Mouse (Mus musculus) hindbrain, postnatal 0 days (tissue): ENCODE measurements around the gene Slc12a9. TPM values are rescaled to one million over a fixed set of nuclear protein-coding genes. Genes with fewer than 3 reads are reported as not detected.
A peak's percentile ranks its signal among the peaks of the same experiment; 100 is the strongest.

Source experiments
- ATAC-seq: fragments of 200-750 bp; cut with Nextera tagmentation; 2 replicates; pipeline ENCODE4 v1.8.0; 2017; ENCODE audit warnings: mild to moderate bottlenecking, moderate TSS enrichment, moderate library complexity
- DNase-seq: peaks from one replicate; pipeline ENCODE4 v3.0.0-alpha.2; 2015; ENCODE audit warnings: low spot score
- H3K27ac ChIP-seq: fragments of 300-500 bp; sonication (generic); 2 replicates; pipeline ENCODE4 v1.5.1; 2014; ENCODE audit warnings: mild to moderate bottlenecking
- H3K27me3 ChIP-seq: fragments of 300-500 bp; sonication (generic); 2 replicates; pipeline ENCODE4 v1.6.1; 2014; ENCODE audit warnings: low read length, mixed read lengths; ENCODE audit not compliant: insufficient read depth
- H3K36me3 ChIP-seq: fragments of 300-500 bp; sonication (generic); 2 replicates; pipeline ENCODE4 v1.6.1; 2014; ENCODE audit warnings: low read length, mixed read lengths; ENCODE audit not compliant: insufficient read depth
- H3K4me1 ChIP-seq: fragments of 300-500 bp; sonication (generic); 2 replicates; pipeline ENCODE4 v1.6.1; 2014; ENCODE audit warnings: antibody characterized with exemption, low read length, mixed read lengths; ENCODE audit not compliant: insufficient read depth
- H3K4me2 ChIP-seq: fragments of 300-500 bp; sonication (generic); 2 replicates; pipeline ENCODE4 v1.6.1; 2014; ENCODE audit warnings: low read depth, mild to moderate bottlenecking, low read length, moderate library complexity, mixed read lengths
- H3K4me3 ChIP-seq: fragments of 300-500 bp; sonication (generic); 2 replicates; pipeline ENCODE4 v1.5.1; 2014; ENCODE audit warnings: low read length
- H3K9ac ChIP-seq: fragments of 300-500 bp; sonication (generic); replicated peaks from 2 replicates; pipeline ENCODE4 v1.6.1; 2014; ENCODE audit warnings: mild to moderate bottlenecking, low read length, moderate library complexity, mixed read lengths
- H3K9me3 ChIP-seq: fragments of 300-500 bp; sonication (generic); 2 replicates; pipeline ENCODE4 v1.6.1; 2016; ENCODE audit warnings: low read length, mixed read lengths
- CTCF ChIP-seq: IDR thresholded peaks from 2 replicates; pipeline ENCODE4 v1.5.1; 2016; ENCODE audit warnings: antibody characterized with exemption, control low read depth, low read depth
- WGBS: fragments of 180-500 bp; shearing (Covaris S2); extraction: QIAGEN DNeasy Blood & Tissue Kit; methylation state at CpG from one replicate; pipeline ENCODE4 v1.1.7; 2014; 5-methylcytosine and 5-hydroxymethylcytosine counted together
- polyA plus RNA-seq: library from polyadenylated mRNA; unstranded; fragments of >200 nt; fragmentation: Nextera tagmentation; extraction: Ambion mirVana; gene quantifications from 2 replicates; pipeline ENCODE4 v1.2.1, GENCODE M21; 2015
- total RNA-seq: library from RNA; depleted of rRNA; stranded (reverse); fragments of >200 nt; gene quantifications from 2 replicates; pipeline ENCODE4 v1.2.3, GENCODE M21; 2014

Gene Slc12a9
- total and polyA plus RNA-seq, 2 experiments from 2014 or later = 27.3 to 41.3 TPM

DNA sequence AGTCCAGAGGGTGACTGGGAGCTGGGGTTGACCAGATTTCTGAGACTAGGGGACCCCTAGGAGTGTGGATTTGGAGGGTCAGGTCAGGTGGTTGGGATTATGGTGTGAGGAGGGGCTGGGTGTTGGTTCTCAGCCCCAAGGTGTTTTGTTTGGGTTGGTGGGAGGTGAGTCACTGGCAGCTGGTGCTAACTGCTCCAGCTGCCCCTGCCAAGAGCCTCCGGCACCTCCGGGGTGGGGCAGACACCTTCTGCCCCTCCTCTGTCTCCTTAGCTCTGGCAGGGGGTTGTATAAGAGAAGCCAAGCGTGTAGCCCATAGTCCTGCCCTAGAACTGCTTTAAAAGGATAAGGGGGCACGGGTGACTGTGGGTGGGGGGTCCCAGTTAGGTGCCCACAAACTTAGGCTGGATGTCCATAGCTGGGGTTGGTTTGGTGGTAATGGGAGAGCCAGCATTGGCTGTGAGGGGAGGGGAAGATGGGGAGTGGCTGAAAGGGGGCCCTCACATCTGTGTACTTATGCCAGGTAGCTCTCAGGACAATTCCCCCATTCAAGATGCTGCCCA lies 41.2 kb upstream of the Slc12a9 start:
- H3K27me3 ChIP-seq = no peaks in the 10 kb centered on the region
- no peak for DNase-seq
- H3K4me3 ChIP-seq = no peak overlapping the region
- no peak overlapping the region for H3K9ac ChIP-seq
- H3K4me1 ChIP-seq = 0 out of 2 replicates have a peak, but pooled peaks cover 3% of the 10 kb centered on the region
- WGBS = 82% methylated on average over 4 of the region's 4 CpGs
- no peak overlapping the region for H3K27ac ChIP-seq
- no peaks in the 10 kb centered on the region for H3K36me3 ChIP-seq
- H3K9me3 ChIP-seq = no peaks in the 10 kb centered on the region
- no peak for TF ChIP-seq CTCF
- no peak overlapping the region for H3K4me2 ChIP-seq
- no peak for ATAC-seq

DNA sequence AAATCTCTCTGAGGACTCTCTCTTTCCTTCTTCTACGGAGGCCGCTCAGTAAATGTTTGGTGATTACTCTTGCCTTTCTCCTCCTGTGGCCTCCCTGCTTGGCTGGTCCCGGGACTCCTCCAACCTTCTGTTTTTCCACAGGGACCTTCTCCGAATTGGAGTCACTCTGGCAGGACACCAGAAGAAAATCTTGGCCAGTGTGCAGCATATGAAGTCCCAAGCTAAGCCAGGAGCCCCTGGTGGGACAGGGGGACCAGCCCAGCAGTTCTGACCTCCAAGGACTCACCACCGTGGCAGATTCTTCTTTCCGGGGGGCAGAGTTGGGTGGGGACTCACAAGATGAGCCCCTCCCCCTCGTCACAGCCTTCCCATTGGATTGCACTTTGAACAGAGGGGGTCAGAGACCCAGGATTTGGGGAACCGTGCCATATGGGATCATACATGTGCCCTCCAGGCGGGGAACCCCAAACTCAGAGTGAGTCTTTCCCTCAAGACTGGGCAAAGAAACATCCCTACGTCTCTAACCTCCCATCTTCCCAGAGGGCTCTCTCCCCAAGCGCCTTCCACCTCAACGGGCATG lies 40.1 kb upstream of the Slc12a9 start:
- H3K4me1 ChIP-seq = 0 out of 2 replicates have a peak, but pooled peaks cover 3% of the 10 kb centered on the region
- no peaks in the 10 kb centered on the region for H3K36me3 ChIP-seq
- H3K4me3 ChIP-seq = no peak overlapping the region
- 77% methylated on average over 12 of the region's 12 CpGs for WGBS
- H3K9me3 ChIP-seq = no peaks in the 10 kb centered on the region
- ATAC-seq (no peak), DNase-seq (no peak)
- H3K27me3 ChIP-seq = no peaks in the 10 kb centered on the region
- TF ChIP-seq CTCF = no peak
- no peak overlapping the region for H3K9ac ChIP-seq
- no peak overlapping the region for H3K27ac ChIP-seq
- H3K4me2 ChIP-seq = no peak overlapping the region

DNA sequence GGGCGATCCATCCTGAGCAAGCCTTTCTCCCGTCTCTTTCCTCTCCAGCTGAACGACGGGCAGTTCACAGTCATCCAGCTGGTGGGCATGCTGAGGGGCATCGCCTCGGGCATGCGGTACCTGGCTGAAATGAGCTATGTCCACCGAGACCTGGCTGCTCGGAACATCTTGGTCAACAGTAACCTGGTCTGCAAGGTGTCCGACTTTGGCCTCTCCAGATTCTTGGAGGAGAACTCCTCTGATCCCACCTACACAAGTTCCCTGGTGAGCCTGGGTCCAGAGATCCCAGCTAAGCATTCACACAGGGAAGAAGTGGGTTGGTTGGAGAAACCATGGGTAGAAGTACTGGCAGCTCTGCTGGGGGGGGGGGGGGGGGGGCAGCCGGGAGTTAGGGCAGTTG lies 36.3 kb upstream of the Slc12a9 start:
- no peak for TF ChIP-seq CTCF
- WGBS = 97% methylated on average over 10 of the region's 11 CpGs
- ATAC-seq = no peak
- H3K36me3 ChIP-seq = peaks cover 14% of the 10 kb centered on the region; the same call in 1 of the 2 replicates
- no peak overlapping the region for H3K4me2 ChIP-seq
- no peaks in the 10 kb centered on the region for H3K9me3 ChIP-seq
- no peaks in the 10 kb centered on the region for H3K4me1 ChIP-seq
- H3K27ac ChIP-seq = no peak overlapping the region
- DNase-seq = no peak
- H3K9ac ChIP-seq = no peak overlapping the region
- no peak overlapping the region for H3K4me3 ChIP-seq
- no peaks in the 10 kb centered on the region for H3K27me3 ChIP-seq

DNA sequence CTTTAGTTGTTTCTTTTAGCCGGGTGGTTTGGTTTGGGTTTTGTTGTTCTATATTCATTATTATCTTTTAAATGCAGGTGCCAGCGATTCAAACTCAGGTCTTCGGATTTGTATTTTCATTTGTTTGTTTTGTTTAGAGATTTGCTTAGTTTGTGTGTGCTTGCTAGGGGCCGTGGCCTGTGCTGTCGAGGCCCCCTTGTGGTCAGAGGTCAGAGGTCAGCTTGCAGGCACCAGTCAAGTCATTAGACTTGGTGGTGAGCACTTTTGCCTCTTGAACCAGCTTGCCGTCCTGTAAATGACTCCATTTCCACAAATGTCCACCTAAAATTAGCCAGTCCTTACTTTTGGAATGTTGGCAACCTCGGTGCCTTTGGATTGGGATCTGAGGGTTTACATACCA lies 25.0 kb upstream of the Slc12a9 start:
- Histone ChIP-seq H3K9ac (no peak overlapping the region), H3K4me3 (no peak overlapping the region), H3K4me1 (no peaks in the 10 kb centered on the region), H3K4me2 (no peak overlapping the region), H3K9me3 (no peaks in the 10 kb centered on the region), H3K27ac (no peak overlapping the region), H3K27me3 (no peaks in the 10 kb centered on the region), H3K36me3 (peaks cover 8% of the 10 kb centered on the region)
- TF ChIP-seq CTCF = no peak
- ATAC-seq (no peak), DNase-seq (no peak)
- 44% methylated on average over 7 of the region's 7 CpGs for WGBS

- WGBS = 88% methylated on average over 17 of the region's 17 CpGs
- no peak for DNase-seq
These were observed 20.7 kb upstream of the Slc12a9 start for GRCm38 (mm10) chr5:137354091-137354490.

GRCm38 (mm10) chr5:137352011-137352975 lies 18.9 kb upstream of the Slc12a9 start:
- H3K36me3 ChIP-seq = no peaks in the 10 kb centered on the region
- H3K9me3 ChIP-seq = no peaks in the 10 kb centered on the region
- H3K9ac ChIP-seq = peak overlapping the region; percentile 3; the same call in 1 of the 2 replicates
- H3K27ac ChIP-seq = no peak overlapping the region
- H3K27me3 ChIP-seq = 0 out of 2 replicates have a peak, but pooled peaks cover 6% of the 10 kb centered on the region
- ATAC-seq (no peak), DNase-seq (no peak)
- 24% methylated on average over 16 of the region's 16 CpGs for WGBS
- H3K4me1 ChIP-seq = 0 out of 2 replicates have a peak, but pooled peaks cover 15% of the 10 kb centered on the region
- peak overlapping the region; percentile 86 for H3K4me2 ChIP-seq
- no peak for TF ChIP-seq CTCF
- H3K4me3 ChIP-seq = peak overlapping the region; percentile 57

More at GRCm38 (mm10) chr5:137354091-137354490, 20.7 kb upstream of the Slc12a9 start:
- no peak for ATAC-seq
- H3K27ac ChIP-seq = no peak overlapping the region
- H3K4me2 ChIP-seq = no peak overlapping the region
- H3K27me3 ChIP-seq = 0 out of 2 replicates have a peak, but pooled peaks cover under 1% of the 10 kb centered on the region
- no peak overlapping the region for H3K9ac ChIP-seq
- no peak for TF ChIP-seq CTCF
- H3K9me3 ChIP-seq = no peaks in the 10 kb centered on the region
- H3K36me3 ChIP-seq = no peaks in the 10 kb centered on the region
- H3K4me3 ChIP-seq = no peak overlapping the region
- 0 out of 2 replicates have a peak, but pooled peaks cover 9% of the 10 kb centered on the region for H3K4me1 ChIP-seq
